Mouse (Mus musculus): Measurements from ENCODE around the gene Lingo2. TPM values are rescaled to one million over a fixed set of nuclear protein-coding genes. Genes with fewer than 3 reads are reported as not detected.

Gene Lingo2
- total and polyA plus RNA-seq, 3 experiments, result not detected

DNA sequence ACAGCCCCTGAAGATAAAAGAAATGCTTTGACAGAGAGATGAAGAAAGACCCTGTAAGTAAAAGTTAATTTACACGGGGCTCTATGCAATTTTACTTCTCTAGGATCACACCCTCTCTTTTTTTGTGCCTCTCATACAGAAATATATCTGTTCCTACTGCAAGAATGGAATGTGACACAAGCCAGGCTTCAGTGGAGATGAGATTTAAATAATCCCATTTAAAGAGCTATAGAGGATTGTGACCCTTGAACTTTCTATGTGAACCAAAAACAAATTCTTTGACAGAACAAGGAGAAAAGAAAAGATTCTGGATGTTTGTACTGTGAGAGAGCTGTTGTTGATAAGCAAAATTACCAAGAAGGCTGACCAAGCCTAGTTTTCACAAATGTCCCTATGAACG is 1247.4 kb downstream of the Lingo2 start:
- no peak for DNase-seq (ENCODE audit: low read depth, low spot score)
- H3K4me1 ChIP-seq (ENCODE audit: control insufficient read depth in 1 of 2, insufficient read depth in 2 of 2, low read length in 2 of 2), result no peaks in the 10 kb centered on the region
- TF ChIP-seq E2F4 (IDR thresholded peaks at IDR 0.05; ENCODE audit: borderline replicate concordance, low read depth, low read length), result no peak
- TF ChIP-seq CHD2 (IDR thresholded peaks at IDR 0.05; ENCODE audit: low read length), result no peak
- no peak for TF ChIP-seq ETS1 (IDR thresholded peaks at IDR 0.05; ENCODE audit: low read depth, low read length)
- TF ChIP-seq MAFK (IDR thresholded peaks at IDR 0.05; ENCODE audit: borderline replicate concordance, low read depth, low read length), result no peak
- TF ChIP-seq ZMIZ1 (IDR thresholded peaks at IDR 0.05; ENCODE audit: low read depth, low read length), result no peak
- no peak for TF ChIP-seq RAD21 (IDR thresholded peaks at IDR 0.05; ENCODE audit: low read depth, low read length)
- TF ChIP-seq JUND (IDR thresholded peaks at IDR 0.05; ENCODE audit: low read depth, low read length), result no peak
- TF ChIP-seq MAX (IDR thresholded peaks at IDR 0.05; ENCODE audit: low read length), result no peak
- no peak for TF ChIP-seq POLR2A (IDR thresholded peaks at IDR 0.05; ENCODE audit: control insufficient read depth in 1 of 2, insufficient read depth in 1 of 2, low read depth in 1 of 2, low read length in 2 of 2, poor library complexity in 1 of 2)
- TF ChIP-seq POLR2AphosphoS2 (IDR thresholded peaks at IDR 0.05; ENCODE audit: low read length), result no peak
- no peak for TF ChIP-seq MXI1 (IDR thresholded peaks at IDR 0.05; ENCODE audit: low read depth, low read length)
- TF ChIP-seq TBP (IDR thresholded peaks at IDR 0.05; ENCODE audit: low read depth, low read length), result no peak
- no peak for TF ChIP-seq RCOR1 (IDR thresholded peaks at IDR 0.05; ENCODE audit: low read depth, low read length)
- TF ChIP-seq SIN3A (IDR thresholded peaks at IDR 0.05; ENCODE audit: low read length), result no peak
- TF ChIP-seq MYB (IDR thresholded peaks at IDR 0.05; ENCODE audit: low read depth, low read length), result no peak
- TF ChIP-seq CHD1 (IDR thresholded peaks at IDR 0.05; ENCODE audit: low read depth, low read length), result no peak
- no peak for TF ChIP-seq KAT2A (conservative IDR thresholded peaks at IDR 0.05; ENCODE audit: low read depth, low read length)

DNA sequence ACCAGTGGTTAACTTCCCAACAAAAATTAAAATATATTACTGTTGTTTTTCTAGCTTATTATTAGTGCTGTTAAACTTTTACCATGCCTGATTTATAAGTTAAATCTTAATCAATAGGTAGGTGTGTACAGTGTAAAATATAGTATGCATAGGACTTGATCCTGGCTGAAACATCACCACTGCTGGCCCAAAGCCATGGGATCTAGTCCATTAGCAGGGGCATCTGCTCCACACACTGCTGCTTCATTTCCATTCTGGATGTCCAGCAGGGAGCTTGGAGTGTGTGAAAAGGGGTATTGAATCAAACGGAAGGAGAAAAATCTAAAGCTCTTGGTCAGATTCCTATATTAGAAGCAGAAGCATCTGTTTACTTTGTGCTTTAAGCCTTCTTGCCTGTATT is 1248.9 kb downstream of the Lingo2 start:
- Histone ChIP-seq H3K9me3 (replicated peaks; ENCODE audit: insufficient read depth, low read length) (no peaks in the 10 kb centered on the region), H3K4me3 (ENCODE audit: control insufficient read depth in 1 of 2, insufficient read depth in 1 of 2, low read depth in 2 of 2, low read length in 2 of 2) (no peak overlapping the region), H3K36me3 (ENCODE audit: control insufficient read depth in 1 of 2, insufficient read depth in 2 of 2, low read length in 2 of 2) (no peaks in the 10 kb centered on the region), H3K27me3 (ENCODE audit: control insufficient read depth in 1 of 2, insufficient read depth in 2 of 2, low read length in 2 of 2) (no peaks in the 10 kb centered on the region), H3K79me2 (ENCODE audit: control insufficient read depth, insufficient read depth, low read length, poor library complexity) (no peaks in the 10 kb centered on the region), H3K4me1 (ENCODE audit: control insufficient read depth in 1 of 2, insufficient read depth in 2 of 2, low read length in 2 of 2) (no peaks in the 10 kb centered on the region), H3K9ac (ENCODE audit: control insufficient read depth, low read depth, low read length, poor library complexity, severe bottlenecking) (no peak overlapping the region), H3K27ac (ENCODE audit: control insufficient read depth, low read depth, low read length) (no peak overlapping the region)
- no peak for DNase-seq (ENCODE audit: low read depth, low spot score)
- TF ChIP-seq TAL1 (IDR thresholded peaks at IDR 0.05; ENCODE audit: low read length) (no peak), ZNF384 (IDR thresholded peaks at IDR 0.05; ENCODE audit: low read depth, low read length) (no peak), ZC3H11A (IDR thresholded peaks at IDR 0.05; ENCODE audit: low read depth, low read length) (no peak), MYB (IDR thresholded peaks at IDR 0.05; ENCODE audit: low read depth, low read length) (no peak), E2F4 (IDR thresholded peaks at IDR 0.05; ENCODE audit: borderline replicate concordance, low read depth, low read length) (no peak), RCOR1 (IDR thresholded peaks at IDR 0.05; ENCODE audit: low read depth, low read length) (no peak), MAZ (IDR thresholded peaks at IDR 0.05; ENCODE audit: low read depth, low read length) (no peak), POLR2AphosphoS2 (IDR thresholded peaks at IDR 0.05; ENCODE audit: low read length) (no peak), GABPA (IDR thresholded peaks at IDR 0.05; ENCODE audit: low read depth, low read length) (no peak), NRF1 (IDR thresholded peaks at IDR 0.05; ENCODE audit: insufficient read depth, low read depth, low read length, poor library complexity, severe bottlenecking) (no peak), KAT2A (conservative IDR thresholded peaks at IDR 0.05; ENCODE audit: low read depth, low read length) (no peak)

More for the DNA sequence above, 1247.4 kb downstream of the Lingo2 start:
- no peaks in the 10 kb centered on the region for H3K27me3 ChIP-seq (ENCODE audit: control insufficient read depth in 1 of 2, insufficient read depth in 2 of 2, low read length in 2 of 2)
- H3K9me3 ChIP-seq (replicated peaks; ENCODE audit: insufficient read depth, low read length), result no peaks in the 10 kb centered on the region
- no peak overlapping the region for H3K9ac ChIP-seq (ENCODE audit: control insufficient read depth, low read depth, low read length, poor library complexity, severe bottlenecking)
- no peaks in the 10 kb centered on the region for H3K36me3 ChIP-seq (ENCODE audit: control insufficient read depth in 1 of 2, insufficient read depth in 2 of 2, low read length in 2 of 2)
- no peaks in the 10 kb centered on the region for H3K79me2 ChIP-seq (ENCODE audit: control insufficient read depth, insufficient read depth, low read length, poor library complexity)
- no peak overlapping the region for H3K4me3 ChIP-seq (ENCODE audit: control insufficient read depth in 1 of 2, insufficient read depth in 1 of 2, low read depth in 2 of 2, low read length in 2 of 2)
- H3K27ac ChIP-seq (ENCODE audit: control insufficient read depth, low read depth, low read length), result no peak overlapping the region

All from MEL (cell line).